Mouse (Mus musculus) CD8-positive naive resting alpha-beta T cell, adult 2 months (primary cell): ENCODE measurements around the gene Mms19.

Source experiments
- DNase-seq, 2 experiments: peaks; one replicate each; pipeline ENCODE4 v3.0.0; 2022; ENCODE audit warnings: low read depth in 2 of 2, low spot score in 2 of 2

Mms19 gene

GRCm38 (mm10) chr19:41901696-41902095, 79.3 kb downstream of the Mms19 start:
- DNase-seq, result no peak

GRCm38 (mm10) chr19:41900495-41901090, 80.4 kb downstream of the Mms19 start:
- no peak for DNase-seq

GRCm38 (mm10) chr19:41898860-41899259, 82.1 kb downstream of the Mms19 start:
- peak in 1 of 2 experiments; percentile 32 for DNase-seq

- no peak for DNase-seq
Observed at GRCm38 (mm10) chr19:41896319-41896711, 84.6 kb downstream of the Mms19 start.

- DNase-seq, result peak; percentile 70 to 82
Observed at GRCm38 (mm10) chr19:41895460-41896318, 85.3 kb downstream of the Mms19 start, which contains the start of gene Rrp12. Gene Rrp12 (minus strand): TSS chr19:41896173.

- no peak for DNase-seq
Observed at GRCm38 (mm10) chr19:41894959-41895358, 86.0 kb downstream of the Mms19 start.
